Mouse (Mus musculus) ovary, postnatal 10 days (tissue): ENCODE data around the gene Prss22.
"Not testable (repeated sequence)": the region's sequence is repeated elsewhere in the genome, so short reads cannot be mapped to it uniquely, and the experiment has no call there.

Experiments used
- DNase-seq: peaks from one replicate; pipeline ENCODE4 v3.0.0; 2022; ENCODE audit warnings: low spot score

Prss22 gene

DNA sequence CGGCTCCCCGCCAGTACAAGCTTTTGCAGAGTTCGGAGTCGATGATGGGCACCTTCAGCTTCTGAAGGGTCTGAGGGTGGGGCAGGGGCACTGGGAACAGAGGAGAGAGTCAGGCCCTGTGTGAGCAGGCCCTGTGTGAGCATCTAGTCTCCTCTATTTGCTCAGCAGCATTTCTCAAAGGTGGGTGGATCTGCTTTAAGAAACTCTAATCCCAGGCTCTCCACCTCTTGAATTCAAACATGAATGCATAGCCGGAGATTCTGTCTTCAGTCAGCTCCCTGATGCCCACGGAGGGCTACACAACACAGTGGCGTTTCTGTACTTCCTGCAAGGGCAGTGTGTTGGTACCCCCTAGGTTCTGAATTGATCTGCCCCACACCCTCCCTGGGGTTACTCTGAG lies 3.2 kb downstream of the Prss22 start:
- DNase-seq = no peak

DNA sequence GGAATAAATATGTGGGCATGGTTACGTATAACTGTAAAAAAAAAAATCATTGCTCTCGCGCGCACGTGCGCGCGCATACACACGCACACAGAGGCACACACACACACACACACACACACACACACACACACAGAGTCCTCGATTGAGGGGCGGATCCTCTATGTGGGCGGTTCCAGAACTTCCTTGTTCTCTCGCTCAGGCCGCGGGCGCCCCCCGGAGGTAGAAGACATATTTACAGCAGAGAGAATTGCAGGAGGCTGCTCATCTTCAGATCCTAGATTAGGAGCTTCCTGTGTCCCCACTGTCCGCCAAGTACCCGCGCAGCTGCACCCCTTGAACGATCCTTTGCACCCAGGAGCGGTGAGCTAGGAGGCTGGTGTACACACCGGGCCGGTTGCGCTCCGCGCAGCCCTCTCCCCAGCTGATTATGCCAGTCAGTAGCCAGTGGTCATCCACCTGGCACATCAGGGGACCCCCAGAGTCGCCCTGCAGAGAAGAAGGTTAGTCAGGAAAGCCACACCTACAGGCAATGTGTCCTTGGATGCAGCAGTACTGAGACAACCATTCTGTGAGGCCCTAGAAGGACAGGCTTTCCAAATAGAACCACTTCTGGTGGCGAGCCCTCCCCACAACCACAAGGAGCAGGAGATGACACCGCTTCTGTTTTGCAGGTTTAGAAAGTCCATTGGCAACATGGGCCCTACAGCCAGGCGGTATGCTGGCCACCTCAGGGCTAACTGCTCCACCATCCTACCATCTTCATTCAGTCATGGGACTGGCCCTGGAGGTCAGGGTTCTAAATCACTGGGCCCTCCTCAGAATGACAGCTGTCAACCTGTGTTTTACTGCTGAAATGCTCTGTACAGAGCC lies 4.1 kb downstream of the Prss22 start:
- DNase-seq = peak; percentile 88

DNA sequence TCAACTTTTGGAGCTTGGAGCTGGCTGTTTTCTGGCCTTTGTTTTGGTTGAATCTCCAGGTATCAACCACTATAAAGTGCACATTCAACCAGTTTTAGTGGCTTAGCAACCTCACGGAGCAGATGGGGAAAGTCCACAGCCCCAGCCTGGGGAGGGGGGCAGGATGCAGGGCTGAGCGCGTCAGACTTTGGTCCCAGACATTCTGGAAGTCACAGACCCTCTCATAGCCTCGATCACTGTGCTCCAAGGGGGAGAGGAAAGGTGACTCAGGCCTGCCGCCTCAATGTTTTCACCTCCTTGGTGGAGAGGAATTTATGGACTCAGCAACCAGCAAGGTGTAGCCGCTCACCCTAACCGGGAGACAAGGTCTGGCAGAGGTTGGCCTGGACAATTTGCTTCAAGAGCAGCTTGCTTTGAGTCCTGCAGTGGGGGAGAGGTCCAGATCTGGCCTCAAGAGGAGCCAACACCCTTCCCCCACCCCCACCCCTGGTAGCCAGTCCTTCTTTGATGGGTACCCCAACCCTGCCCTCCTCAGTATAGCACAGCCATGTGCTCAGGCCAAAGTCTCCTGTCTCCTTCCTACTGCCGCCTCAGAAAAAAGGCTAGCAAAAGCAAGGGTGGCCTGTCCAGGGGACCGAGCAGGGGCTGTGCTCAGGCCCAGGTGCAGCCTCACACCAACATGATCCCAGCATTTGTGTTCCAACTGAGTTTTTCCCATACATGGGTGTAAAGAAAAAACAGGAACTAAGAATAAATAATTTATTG lies 4.9 kb downstream of the Prss22 start:
- DNase-seq = no peak

DNA sequence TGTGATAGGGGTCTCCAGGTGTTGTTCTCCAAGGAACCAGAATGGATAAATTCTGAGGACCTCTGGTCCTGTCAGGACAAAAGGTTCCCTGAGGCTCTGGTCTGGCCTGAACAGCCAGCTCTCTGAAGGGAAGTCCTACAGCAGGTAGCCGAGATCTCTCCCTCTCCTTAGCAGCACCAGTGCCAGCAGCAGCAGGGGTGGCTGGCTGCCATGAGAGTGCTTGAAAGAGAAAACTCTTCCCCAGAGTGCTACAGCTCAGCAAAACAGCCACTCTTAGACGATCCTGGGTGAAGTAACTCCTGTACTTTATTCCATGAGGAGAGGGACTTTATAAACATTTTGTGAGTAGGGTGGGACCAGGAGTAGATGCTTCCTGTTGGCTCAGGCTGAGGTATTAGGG lies 8.1 kb downstream of the Prss22 start:
- DNase-seq = no peak

DNA sequence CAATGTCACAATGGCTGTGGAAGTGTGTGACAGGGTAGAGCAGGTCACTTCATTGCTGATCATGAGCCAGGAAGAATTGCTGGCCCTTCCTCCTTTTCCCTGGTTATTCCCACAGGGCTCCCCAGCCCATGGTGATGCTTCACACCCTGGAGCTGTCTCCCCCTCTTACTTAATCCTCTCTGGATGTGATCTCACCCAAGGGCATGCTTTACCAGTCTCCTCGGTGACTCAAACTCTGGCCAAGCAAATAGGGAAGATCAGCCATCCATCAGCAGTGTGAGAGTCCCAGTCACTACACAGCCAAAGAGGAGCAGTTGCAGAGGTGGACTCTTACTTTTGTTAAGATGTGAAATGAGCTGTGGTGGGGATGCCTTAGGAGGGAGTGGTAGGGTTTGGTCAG lies 12.9 kb downstream of the Prss22 start:
- no peak for DNase-seq

DNA sequence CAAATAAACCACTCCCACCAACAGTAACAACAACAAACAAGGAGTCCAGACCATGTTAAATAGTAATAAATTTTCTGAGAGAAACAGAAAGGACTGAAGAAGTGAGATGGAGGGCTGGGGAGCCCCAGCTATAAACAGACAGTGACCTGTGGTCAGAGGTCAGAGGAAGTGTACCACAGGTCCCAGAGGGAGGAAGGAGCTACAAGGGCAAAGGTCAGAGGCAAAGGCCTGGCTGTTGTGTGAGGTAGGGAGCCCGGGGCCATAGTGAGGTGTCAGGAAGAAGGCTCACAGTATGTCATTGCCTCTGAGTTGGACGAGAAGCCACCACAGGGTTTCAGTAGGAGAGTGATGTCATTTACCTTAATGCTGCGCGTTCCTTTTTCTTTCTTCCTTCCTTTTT lies 15.0 kb downstream of the Prss22 start:
- DNase-seq = no peak

DNA sequence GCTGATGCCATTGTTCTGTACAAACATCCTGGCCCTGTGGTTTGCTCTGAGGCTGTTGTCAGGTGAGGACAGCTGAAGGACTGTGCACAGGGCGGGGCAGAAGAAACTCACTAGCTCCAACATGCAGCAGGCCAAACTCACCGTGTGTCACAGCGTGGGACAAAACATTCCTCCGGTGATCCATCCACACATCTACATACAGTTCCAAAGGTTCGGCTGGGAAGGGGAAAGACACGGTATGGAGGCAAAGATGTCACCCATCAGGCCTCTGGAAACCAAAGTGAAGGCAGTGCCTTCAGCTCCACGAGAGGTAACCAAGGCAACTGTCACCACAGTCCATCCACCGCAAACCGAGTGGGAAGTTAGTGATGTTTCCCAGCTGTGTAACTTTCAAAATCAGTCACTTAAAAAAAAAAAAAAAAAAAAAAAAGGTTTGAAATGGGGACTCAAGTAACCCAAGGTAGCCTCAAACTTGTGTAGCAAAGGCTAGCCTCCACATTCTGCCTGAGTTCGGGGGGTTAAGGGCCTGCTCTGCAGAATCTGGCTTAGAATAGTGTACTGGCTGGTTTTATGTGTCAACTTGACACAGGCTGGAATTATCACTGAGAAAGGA lies 17.5 kb downstream of the Prss22 start, which contains the start of gene Prss30:
Prss30 (minus strand) TSS at position 270 of the 613 bp plus-strand sequence.
- no peak for DNase-seq

DNA sequence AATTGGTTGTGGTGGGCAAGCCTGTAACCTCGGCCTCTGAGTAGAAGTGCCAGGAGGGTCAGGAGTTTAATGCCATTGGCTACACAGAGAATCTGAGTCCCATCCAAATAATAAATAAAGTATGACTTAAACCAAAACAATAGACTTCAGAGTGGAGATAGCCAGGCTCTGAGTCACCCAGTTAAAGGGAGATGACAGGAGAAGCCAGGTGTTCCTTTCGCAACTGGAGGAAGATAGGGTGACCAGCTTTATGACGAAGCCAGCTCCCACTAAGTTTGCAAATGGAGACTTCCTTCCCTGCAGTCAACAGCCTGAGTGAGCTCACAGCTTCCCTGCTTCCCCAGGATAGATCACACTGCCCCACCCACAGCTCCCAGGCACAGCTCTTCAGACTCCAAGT lies 18.4 kb downstream of the Prss22 start:
- DNase-seq = no peak

DNA sequence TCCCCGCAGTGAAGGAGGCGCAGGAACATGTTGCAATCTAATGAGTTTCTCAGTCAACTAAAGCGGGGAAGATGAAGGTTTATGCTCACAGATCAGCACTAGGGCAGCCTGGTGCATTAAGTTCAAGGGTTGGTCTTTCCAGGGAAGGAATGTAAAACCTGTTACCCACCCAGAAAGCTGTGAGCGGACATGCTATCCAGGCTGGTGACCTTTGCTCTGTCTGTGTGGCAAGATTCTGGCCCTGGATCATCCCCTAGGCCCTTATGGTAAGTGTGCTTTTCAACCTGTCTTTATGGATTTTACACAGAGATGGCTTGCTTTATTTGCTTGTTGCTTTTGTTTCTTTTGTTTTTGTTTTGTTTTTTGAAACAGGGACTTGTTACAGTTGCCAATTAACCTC lies 21.2 kb downstream of the Prss22 start:
- DNase-seq = no peak

DNA sequence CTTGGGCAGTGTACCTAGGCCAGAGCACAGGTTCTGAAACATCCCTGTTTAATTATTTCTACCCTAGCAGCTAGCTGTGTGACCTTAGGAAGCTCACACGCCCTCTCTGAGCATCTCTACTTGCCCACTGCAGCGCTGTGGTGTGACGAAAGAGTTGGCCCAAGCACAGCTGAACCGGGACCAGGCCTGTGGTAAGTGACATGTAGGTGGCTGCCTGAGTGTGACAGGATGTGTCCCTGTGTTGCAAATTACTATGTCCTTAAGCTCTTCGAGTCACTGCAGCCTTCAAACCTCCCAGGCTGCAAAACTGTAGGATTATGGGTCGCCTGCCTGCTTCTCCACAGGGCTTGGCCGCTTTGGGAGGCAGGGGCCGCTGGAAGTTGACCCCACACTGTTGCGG lies 26.6 kb downstream of the Prss22 start:
- DNase-seq = no peak

DNA sequence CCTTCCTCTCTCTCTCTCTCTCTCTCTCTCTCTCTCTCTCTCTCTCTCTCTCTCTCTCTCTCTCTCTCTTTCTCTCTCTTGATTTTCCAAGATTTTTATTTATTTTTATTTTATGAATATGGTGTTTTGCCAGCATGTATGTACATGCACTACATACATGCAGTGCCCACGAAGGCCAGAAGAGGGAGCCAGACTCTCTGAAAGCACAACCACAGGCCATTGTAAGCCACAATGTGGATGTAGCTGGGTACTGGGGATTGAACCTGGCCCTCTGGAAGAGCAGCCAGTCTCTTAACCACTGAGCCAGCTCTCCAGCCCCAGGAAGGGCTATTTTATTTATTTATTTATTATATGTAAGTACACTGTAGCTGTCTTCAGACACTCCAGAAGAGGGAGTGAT lies 28.7 kb downstream of the Prss22 start:
- peak; percentile 37 for DNase-seq

DNA sequence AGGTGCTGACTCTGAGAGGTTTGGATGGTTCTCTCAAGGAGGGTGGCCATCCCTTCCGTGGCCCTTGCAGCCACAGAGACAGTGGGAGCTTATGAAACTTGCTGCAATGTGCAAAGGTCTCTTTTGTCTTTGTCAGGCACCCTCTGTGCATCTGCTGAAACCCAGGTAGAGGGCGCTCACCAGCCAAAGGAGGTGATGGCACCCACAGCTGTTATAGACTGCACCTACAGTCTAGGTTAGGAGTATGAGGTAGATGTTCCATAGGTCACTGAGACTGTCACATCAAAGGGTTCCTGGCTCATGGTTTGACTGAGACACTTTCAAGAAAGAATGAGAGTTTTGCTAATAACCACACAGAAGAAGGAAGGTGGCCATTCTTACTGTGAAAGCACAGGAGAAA lies 29.1 kb downstream of the Prss22 start:
- DNase-seq = no peak

DNA sequence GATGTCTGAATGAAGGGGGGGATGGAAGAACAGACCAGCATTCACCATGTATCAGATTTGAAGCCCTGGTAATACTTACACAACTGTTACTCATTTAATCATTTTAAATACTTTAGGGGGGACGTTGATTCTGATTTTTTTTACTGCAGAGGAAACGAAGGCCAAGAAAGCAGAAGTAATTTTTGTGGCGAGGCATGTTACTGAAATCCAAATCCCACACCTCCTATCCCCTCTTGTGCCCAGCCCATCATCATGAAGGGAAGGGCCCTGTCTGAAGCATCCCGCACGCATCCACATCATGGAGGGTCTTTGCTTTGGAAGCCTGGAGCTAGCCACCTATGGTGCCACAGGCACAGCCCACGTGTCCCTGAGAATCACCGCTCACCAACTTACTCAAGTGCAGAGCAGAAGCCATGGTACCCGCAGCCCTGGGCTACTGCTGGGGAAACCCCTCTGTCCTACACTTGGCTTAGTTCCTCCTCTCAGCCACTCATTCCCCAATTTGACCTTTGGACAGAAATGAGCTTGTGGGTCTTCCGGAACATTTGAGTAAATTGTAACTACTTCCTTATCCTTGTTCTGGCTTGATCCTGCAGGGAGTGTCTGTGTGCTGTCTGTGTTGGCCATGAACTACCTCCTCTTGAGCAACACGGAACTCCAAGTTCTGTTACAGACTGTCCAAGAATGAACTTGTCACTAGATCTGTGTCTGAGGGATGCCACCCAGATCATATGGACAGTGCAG lies 31.1 kb downstream of the Prss22 start:
- no peak for DNase-seq

DNA sequence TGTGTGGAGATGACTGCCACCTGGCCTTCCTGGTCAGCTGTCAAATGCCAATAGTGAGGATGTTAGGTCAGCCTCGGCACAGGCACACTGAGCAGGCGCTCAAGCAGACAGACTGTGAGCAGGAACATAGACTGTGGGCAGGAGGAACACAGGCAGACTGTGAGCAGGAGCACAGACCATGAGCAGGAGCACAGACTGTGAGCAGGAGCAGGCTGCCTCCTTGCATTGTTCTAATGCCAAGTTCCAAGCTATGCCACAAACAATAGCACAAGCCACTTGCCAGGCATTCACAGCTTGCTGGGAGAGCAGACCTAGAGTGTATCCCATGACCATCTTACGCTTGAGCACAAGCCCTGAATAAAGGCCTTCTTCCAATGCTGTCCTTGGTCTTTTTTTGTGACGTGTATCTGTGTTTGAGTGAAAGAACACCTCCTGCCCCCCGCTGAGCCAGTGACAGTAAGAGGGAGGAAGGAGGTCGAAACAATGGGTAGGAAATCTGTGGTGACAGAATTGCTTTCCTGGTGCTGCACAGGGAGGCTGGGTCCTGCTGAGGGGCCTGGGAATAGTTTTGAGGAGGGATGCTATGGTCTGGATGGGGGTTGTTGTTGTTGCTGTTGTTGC lies 32.0 kb downstream of the Prss22 start:
- no peak for DNase-seq

DNA sequence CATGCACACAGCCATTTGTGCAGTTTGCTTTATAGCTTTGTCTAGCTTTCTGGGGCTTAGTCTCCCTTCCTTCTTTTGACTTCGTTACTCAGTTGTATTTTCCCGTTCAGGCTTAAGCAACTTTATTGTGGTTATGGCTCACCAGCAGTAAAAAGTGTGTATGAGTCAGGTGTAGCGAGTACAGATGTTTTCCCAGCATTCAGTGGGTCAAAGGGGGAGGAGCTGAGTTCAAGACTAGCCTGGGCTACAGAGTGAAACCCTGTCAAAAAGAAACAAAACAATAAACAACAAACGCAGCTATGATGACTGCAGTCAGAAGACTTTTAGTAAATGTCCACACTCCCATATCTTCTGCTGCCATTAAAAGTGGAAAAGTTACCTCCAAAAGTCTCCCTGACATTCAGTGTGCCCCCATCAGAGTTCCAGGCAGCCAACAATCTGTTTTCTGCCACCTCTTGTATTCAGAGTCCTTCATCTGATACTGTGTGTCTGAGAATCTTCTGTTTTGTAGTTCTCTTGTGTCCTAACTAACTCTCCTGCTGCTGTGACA lies 36.3 kb downstream of the Prss22 start:
- DNase-seq = no peak

DNA sequence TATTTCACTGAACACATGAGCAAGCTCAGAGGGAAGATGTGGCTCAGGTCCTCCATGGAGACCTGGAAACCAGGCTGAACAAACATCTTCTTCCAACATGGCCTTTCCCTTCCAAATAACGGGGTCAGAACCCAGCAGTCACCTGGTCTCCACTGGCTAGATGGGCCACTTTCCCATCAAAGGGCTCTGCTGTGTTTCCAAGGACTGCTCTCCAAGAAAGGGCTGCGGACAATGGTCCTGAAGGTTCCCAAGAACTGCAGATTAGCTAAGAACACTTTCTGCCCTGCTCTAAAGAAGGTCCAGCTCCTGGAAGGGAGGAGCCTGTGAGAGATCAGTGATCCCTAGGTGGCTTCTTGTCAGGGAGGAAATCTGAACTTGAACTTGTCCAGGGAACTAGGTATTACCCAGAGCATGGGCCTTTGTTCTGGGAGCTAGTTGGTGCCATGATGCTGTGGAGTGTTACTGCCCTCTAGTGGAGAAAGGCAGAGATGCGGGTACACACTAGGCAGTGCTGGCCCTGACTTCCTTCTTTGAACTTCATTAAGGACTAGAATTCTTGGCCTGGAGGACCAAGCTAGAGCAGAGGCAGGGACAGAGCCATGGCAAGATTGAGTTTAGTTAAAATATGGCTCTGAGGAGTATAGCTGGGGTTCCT lies 37.7 kb downstream of the Prss22 start:
- DNase-seq = peak; percentile 49

DNA sequence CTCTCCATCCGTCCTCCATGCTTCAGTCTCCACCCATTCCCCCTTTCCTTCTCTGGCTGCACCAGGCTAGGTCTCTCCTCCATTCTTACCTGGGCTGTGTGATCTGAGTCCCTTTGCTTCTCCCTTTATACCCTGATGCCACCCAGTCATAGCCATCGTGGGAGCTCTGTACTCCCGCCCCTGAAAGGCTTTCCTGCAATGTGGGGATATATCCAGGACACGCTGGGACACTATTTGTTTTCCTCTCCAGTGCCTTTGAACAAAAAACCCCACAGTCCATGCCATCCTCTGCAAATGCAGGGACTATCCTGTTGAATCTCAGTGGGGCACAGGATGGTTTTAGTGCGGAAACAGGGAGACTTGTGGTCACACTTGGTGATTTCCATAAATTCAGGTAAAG lies 42.7 kb downstream of the Prss22 start, which contains the start of gene Sbpl:
Sbpl (minus strand) TSS at position 101 of the 400 bp plus-strand sequence.
- no peak for DNase-seq

DNA sequence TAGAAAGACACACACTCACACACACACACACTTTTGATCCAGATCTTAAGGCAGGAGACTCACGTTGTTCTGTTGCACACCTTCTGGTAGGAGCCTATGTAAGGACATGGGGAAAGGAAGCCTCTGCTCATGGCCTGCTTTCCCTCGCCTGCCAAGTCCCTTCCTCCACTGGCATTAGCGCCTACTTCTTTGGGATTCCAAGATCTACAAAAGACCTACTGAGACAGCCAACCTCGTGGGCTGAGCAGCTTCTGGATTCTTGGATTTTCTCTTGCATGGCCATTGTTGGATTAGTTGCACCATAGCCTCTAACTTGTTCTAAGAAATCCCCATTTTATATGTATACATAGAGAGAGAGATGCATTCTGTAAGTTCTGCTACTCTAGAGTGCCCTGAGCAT lies 47.1 kb downstream of the Prss22 start:
- not testable (repeated sequence) for DNase-seq

DNA sequence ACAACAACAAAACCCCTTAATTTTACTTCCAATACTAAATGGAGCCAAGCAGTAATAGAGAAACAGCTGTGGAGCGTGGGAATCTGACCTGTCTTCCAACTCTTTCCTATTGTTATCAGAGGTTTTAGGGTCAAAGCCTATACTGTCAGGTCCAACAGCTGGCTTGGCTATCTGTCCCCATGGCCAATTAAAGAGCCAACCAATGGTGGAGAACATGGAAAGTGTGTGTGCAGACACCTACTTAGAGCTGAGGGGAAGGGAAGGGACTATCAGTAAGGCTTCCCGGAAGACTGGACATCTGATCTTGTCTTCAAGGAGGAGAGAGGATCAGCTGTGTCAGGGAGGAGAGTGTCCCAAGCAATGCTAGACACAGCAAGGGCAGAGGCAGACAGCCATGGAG lies 48.8 kb downstream of the Prss22 start:
- no peak for DNase-seq

DNA sequence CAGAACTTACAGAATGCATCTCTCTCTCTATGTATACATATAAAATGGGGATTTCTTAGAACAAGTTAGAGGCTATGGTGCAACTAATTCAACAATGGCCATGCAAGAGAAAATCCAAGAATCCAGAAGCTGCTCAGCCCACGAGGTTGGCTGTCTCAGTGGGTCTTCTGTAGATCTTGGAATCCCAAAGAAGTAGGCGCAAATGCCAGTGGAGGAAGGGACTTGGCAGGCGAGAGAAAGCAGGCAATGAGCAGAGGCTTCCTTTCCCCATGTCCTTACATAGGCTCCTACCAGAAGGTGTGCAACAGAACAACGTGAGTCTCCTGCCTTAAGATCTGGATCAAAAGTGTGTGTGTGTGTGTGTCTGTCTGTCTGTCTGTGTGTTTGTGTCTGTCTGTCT lies 50.4 kb downstream of the Prss22 start:
- not testable (repeated sequence) for DNase-seq
